Mouse (Mus musculus): Measurements from ENCODE around the gene Gas7. TPM values are rescaled to one million over a fixed set of nuclear protein-coding genes. Genes with fewer than 3 reads are reported as not detected.

Gene Gas7
- total and polyA plus RNA-seq, 3 experiments: 0.44 TPM; not detected in 2

DNA sequence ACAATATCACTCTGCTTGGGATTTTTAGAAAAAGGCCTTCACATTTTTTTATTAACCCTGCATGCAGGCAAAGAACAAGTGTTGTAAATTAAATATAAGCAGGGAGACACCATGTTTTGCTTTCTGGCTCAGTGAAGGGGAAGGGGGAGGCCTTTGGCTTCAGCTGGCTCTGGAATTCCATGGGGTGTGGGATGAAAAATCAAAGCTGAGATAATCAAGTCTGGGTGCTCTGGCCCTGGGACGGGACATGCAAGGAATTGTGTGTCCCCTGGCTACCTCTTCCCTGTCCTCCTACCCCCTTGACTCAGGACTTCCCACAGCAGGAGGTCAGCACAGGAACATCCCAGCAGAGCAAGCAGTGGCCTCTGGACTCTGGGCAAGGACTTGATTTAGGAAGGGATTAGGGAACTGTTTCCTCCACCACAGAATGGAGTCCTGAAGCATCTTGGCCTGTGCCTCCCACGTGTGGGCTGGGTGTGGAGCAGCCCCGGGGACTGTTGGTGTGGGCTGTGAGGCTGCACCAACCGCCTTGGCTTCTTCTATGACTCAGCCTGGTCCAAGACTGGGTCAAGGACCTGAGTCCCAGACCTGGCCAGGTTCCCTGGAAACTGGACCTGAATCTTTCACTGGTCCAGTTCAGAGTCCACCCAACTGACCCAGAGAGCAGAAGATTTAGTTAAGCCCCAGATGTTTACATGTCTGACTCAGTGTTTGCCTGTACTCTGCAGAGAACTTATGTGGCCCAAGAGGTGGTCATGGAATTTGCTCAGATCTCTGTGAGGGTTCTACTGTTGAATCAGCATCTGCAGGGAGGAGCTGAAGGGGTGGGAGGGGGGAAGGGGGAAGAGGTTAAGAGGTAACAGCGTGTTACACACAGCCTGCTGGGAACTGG lies 60.0 kb downstream of the Gas7 start:
- no peaks in the 10 kb centered on the region for H3K27me3 ChIP-seq (ENCODE audit: insufficient read depth, low read length)
- DNase-seq (ENCODE audit: low spot score) (no peak), ATAC-seq (ENCODE audit: extremely low read depth, insufficient number of reproducible peaks, low FRiP score, poor library complexity, severe bottlenecking) (no peak)
- peaks cover 72% of the 10 kb centered on the region for H3K9me3 ChIP-seq (replicated peaks)
- H3K36me3 ChIP-seq (replicated peaks): no peaks in the 10 kb centered on the region
- no peaks in the 10 kb centered on the region for H3K4me1 ChIP-seq (ENCODE audit: insufficient read depth, low read depth, low read length)
- no peak overlapping the region for H3K4me3 ChIP-seq (ENCODE audit: low read depth, low read length)
- no peak for TF ChIP-seq CTCF (IDR thresholded peaks at IDR 0.05; ENCODE audit: low read depth, low read length)
- TF ChIP-seq GATA2 (IDR thresholded peaks at IDR 0.05; ENCODE audit: borderline replicate concordance, low read depth, low read length): no peak
- no peak for TF ChIP-seq GATA1 (IDR thresholded peaks at IDR 0.05; ENCODE audit: borderline replicate concordance, low read length)
- no peak for TF ChIP-seq POLR2AphosphoS5 (IDR thresholded peaks at IDR 0.05; ENCODE audit: insufficient replicate concordance, low read depth, low read length)
- TF ChIP-seq TAL1 (conservative IDR thresholded peaks at IDR 0.05; ENCODE audit: low read depth, low read length): no peak

DNA sequence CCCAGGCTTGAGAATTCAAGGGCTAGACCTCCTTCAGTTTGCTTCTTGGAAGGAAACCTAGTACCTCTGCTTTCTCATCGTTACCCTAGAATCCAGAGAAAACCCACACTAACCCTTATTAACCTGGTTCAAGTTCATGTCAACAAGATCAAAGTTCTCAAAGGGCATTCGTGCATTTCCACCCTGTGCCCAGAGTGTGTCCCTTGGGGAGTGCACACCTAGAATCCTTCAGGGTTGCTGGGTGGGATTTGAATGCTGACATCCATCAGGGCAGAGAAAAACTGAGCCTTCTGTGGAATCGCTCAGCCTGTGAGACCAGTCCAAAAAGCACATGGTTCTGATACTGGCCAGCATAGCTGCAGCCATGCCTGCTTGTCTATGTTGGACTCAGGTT lies 60.7 kb downstream of the Gas7 start:
- DNase-seq (ENCODE audit: low spot score): no peak
- no peak for ATAC-seq (ENCODE audit: extremely low read depth, insufficient number of reproducible peaks, low FRiP score, poor library complexity, severe bottlenecking)
- TF ChIP-seq CTCF (IDR thresholded peaks at IDR 0.05; ENCODE audit: low read depth, low read length) (no peak), GATA2 (IDR thresholded peaks at IDR 0.05; ENCODE audit: borderline replicate concordance, low read depth, low read length) (no peak), POLR2AphosphoS5 (IDR thresholded peaks at IDR 0.05; ENCODE audit: insufficient replicate concordance, low read depth, low read length) (no peak), TAL1 (conservative IDR thresholded peaks at IDR 0.05; ENCODE audit: low read depth, low read length) (no peak), GATA1 (IDR thresholded peaks at IDR 0.05; ENCODE audit: borderline replicate concordance, low read length) (no peak)
- H3K27me3 ChIP-seq (ENCODE audit: insufficient read depth, low read length): no peaks in the 10 kb centered on the region
- H3K4me3 ChIP-seq (ENCODE audit: low read depth, low read length): no peak overlapping the region
- no peaks in the 10 kb centered on the region for H3K4me1 ChIP-seq (ENCODE audit: insufficient read depth, low read depth, low read length)
- H3K36me3 ChIP-seq (replicated peaks): no peaks in the 10 kb centered on the region
- peaks cover 72% of the 10 kb centered on the region for H3K9me3 ChIP-seq (replicated peaks)

DNA sequence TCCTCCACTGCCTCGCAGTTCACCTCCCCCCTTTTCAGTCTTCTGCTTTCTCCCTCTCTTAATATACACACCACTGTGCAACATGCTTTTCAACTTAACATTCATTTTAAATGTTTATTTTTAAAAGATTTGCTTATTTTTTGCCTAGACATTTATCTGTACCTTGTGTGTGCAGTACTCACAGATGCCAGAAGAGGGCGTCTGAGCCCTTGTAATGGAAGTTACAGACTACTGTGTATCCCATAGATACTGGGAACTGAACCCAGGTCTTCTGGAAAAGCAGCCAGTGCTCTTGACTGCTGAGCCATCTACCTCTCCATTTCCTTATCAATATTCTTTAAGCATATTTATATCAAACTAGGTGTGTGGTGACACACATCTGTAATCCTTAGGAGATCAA lies 62.5 kb downstream of the Gas7 start:
- no peak overlapping the region for H3K4me3 ChIP-seq (ENCODE audit: low read depth, low read length)
- TF ChIP-seq GATA2 (IDR thresholded peaks at IDR 0.05; ENCODE audit: borderline replicate concordance, low read depth, low read length): no peak
- no peak for TF ChIP-seq CTCF (IDR thresholded peaks at IDR 0.05; ENCODE audit: low read depth, low read length)
- TF ChIP-seq GATA1 (IDR thresholded peaks at IDR 0.05; ENCODE audit: borderline replicate concordance, low read length): no peak
- TF ChIP-seq TAL1 (conservative IDR thresholded peaks at IDR 0.05; ENCODE audit: low read depth, low read length): no peak
- TF ChIP-seq POLR2AphosphoS5 (IDR thresholded peaks at IDR 0.05; ENCODE audit: insufficient replicate concordance, low read depth, low read length): no peak
- H3K27me3 ChIP-seq (ENCODE audit: insufficient read depth, low read length): no peaks in the 10 kb centered on the region
- ATAC-seq (ENCODE audit: extremely low read depth, insufficient number of reproducible peaks, low FRiP score, poor library complexity, severe bottlenecking) (no peak), DNase-seq (ENCODE audit: low spot score) (no peak)
- no peaks in the 10 kb centered on the region for H3K4me1 ChIP-seq (ENCODE audit: insufficient read depth, low read depth, low read length)
- peaks cover 71% of the 10 kb centered on the region for H3K9me3 ChIP-seq (replicated peaks)
- no peaks in the 10 kb centered on the region for H3K36me3 ChIP-seq (replicated peaks)

DNA sequence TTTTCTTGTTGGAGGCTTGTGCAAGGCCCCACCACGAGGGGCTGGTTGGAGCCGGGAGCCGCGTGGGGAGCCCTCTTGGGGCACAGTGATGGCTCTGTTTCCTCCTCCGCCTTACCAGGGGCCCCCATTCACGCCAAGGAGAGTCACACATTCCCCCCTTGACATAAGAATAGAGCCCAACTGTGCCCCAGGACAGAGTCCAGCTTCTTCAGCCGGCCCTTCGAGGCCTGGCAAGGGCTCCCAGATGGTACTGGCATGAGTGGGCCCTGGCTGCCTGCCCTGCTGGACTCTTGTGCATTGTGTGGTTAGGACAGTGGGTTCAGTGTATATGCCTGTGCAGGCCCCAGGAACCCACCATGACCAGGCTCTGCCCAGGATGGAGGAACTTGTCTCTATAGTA lies 63.7 kb downstream of the Gas7 start:
- peaks cover 74% of the 10 kb centered on the region for H3K9me3 ChIP-seq (replicated peaks)
- TF ChIP-seq TAL1 (conservative IDR thresholded peaks at IDR 0.05; ENCODE audit: low read depth, low read length) (no peak), GATA2 (IDR thresholded peaks at IDR 0.05; ENCODE audit: borderline replicate concordance, low read depth, low read length) (no peak), POLR2AphosphoS5 (IDR thresholded peaks at IDR 0.05; ENCODE audit: insufficient replicate concordance, low read depth, low read length) (no peak), CTCF (IDR thresholded peaks at IDR 0.05; ENCODE audit: low read depth, low read length) (no peak), GATA1 (IDR thresholded peaks at IDR 0.05; ENCODE audit: borderline replicate concordance, low read length) (no peak)
- H3K4me3 ChIP-seq (ENCODE audit: low read depth, low read length): no peak overlapping the region
- no peaks in the 10 kb centered on the region for H3K36me3 ChIP-seq (replicated peaks)
- no peak for DNase-seq (ENCODE audit: low spot score)
- H3K27me3 ChIP-seq (ENCODE audit: insufficient read depth, low read length): no peaks in the 10 kb centered on the region
- no peak for ATAC-seq (ENCODE audit: extremely low read depth, insufficient number of reproducible peaks, low FRiP score, poor library complexity, severe bottlenecking)
- H3K4me1 ChIP-seq (ENCODE audit: insufficient read depth, low read depth, low read length): no peaks in the 10 kb centered on the region

DNA sequence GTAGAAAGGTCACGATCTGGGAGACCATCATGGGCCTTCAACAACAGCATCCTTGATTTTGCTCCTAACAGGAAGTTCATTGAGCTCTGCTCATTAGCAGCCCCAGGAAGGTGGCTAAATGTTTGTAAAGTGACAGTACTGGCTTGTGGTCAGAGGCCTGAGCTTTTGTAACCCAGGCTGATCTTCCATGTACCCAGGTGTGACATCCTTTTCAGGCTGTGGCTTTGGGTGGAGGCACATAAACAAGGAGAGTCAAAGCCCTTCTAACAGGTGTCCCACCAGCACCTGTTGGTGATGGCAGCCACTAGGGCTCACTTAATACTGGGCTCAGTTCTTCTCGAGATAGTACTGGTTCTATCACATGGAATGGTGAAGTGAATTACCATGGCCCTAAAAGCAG lies 67.4 kb downstream of the Gas7 start:
- H3K4me1 ChIP-seq (ENCODE audit: insufficient read depth, low read depth, low read length): no peaks in the 10 kb centered on the region
- no peak overlapping the region for H3K4me3 ChIP-seq (ENCODE audit: low read depth, low read length)
- ATAC-seq (ENCODE audit: extremely low read depth, insufficient number of reproducible peaks, low FRiP score, poor library complexity, severe bottlenecking) (no peak), DNase-seq (ENCODE audit: low spot score) (no peak)
- no peaks in the 10 kb centered on the region for H3K27me3 ChIP-seq (ENCODE audit: insufficient read depth, low read length)
- H3K9me3 ChIP-seq (replicated peaks): peaks cover 80% of the 10 kb centered on the region
- TF ChIP-seq GATA2 (IDR thresholded peaks at IDR 0.05; ENCODE audit: borderline replicate concordance, low read depth, low read length): no peak
- no peak for TF ChIP-seq GATA1 (IDR thresholded peaks at IDR 0.05; ENCODE audit: borderline replicate concordance, low read length)
- TF ChIP-seq POLR2AphosphoS5 (IDR thresholded peaks at IDR 0.05; ENCODE audit: insufficient replicate concordance, low read depth, low read length): no peak
- TF ChIP-seq TAL1 (conservative IDR thresholded peaks at IDR 0.05; ENCODE audit: low read depth, low read length): no peak
- TF ChIP-seq CTCF (IDR thresholded peaks at IDR 0.05; ENCODE audit: low read depth, low read length): no peak
- H3K36me3 ChIP-seq (replicated peaks): no peaks in the 10 kb centered on the region

DNA sequence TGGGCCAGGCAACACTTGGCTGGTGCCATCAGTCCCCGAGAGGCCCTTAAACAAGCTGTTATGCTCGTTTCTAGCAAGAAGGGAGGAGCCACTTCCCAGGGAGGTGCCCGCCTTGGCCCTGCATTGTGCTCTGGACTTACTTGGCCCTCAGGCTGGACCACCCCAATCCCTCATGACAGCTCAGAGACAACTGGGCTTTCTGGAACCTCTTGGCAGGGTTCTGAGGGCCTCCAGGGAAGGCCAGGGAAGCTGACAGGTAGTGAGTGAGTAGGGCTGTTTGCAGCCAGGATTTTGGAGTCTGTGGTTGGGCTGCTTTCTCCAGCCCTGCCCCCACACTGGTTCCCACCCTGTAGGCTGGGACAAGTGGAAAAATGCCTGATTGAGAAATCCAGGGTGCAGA lies 68.6 kb downstream of the Gas7 start:
- no peak for ATAC-seq (ENCODE audit: extremely low read depth, insufficient number of reproducible peaks, low FRiP score, poor library complexity, severe bottlenecking)
- no peak for DNase-seq (ENCODE audit: low spot score)
- no peak for TF ChIP-seq POLR2AphosphoS5 (IDR thresholded peaks at IDR 0.05; ENCODE audit: insufficient replicate concordance, low read depth, low read length)
- no peak for TF ChIP-seq GATA2 (IDR thresholded peaks at IDR 0.05; ENCODE audit: borderline replicate concordance, low read depth, low read length)
- no peak for TF ChIP-seq CTCF (IDR thresholded peaks at IDR 0.05; ENCODE audit: low read depth, low read length)
- no peak for TF ChIP-seq GATA1 (IDR thresholded peaks at IDR 0.05; ENCODE audit: borderline replicate concordance, low read length)
- no peak for TF ChIP-seq TAL1 (conservative IDR thresholded peaks at IDR 0.05; ENCODE audit: low read depth, low read length)
- Histone ChIP-seq H3K4me3 (ENCODE audit: low read depth, low read length) (no peak overlapping the region), H3K36me3 (replicated peaks) (no peaks in the 10 kb centered on the region), H3K27me3 (ENCODE audit: insufficient read depth, low read length) (no peaks in the 10 kb centered on the region), H3K9me3 (replicated peaks) (peaks cover 72% of the 10 kb centered on the region), H3K4me1 (ENCODE audit: insufficient read depth, low read depth, low read length) (no peaks in the 10 kb centered on the region)

Measured in G1E (cell line).